Mouse (Mus musculus): Measurements from ENCODE around the gene Tmem87b. TPM values are rescaled to one million over a fixed set of nuclear protein-coding genes. Genes with fewer than 3 reads are reported as not detected.

Tmem87b gene
- 20.8 and 26.0 TPM in 2 replicates for polyA plus RNA-seq (2021; fragmentation: Nextera tagmentation)
- long read RNA-seq, experiment 1, full-length matches to known transcripts, result 2 of 57 reads
- long read RNA-seq, experiment 1, partial matches to known transcripts, result 6 of 57 reads
- long read RNA-seq, experiment 1, other reads (novel, unspliced or antisense), result 49 of 57 reads
- long read RNA-seq, experiment 2, full-length matches to known transcripts, result 8 of 225 reads
- long read RNA-seq, experiment 2, partial matches to known transcripts, result 12 of 225 reads
- long read RNA-seq, experiment 2, other reads (novel, unspliced or antisense), result 205 of 225 reads

DNA sequence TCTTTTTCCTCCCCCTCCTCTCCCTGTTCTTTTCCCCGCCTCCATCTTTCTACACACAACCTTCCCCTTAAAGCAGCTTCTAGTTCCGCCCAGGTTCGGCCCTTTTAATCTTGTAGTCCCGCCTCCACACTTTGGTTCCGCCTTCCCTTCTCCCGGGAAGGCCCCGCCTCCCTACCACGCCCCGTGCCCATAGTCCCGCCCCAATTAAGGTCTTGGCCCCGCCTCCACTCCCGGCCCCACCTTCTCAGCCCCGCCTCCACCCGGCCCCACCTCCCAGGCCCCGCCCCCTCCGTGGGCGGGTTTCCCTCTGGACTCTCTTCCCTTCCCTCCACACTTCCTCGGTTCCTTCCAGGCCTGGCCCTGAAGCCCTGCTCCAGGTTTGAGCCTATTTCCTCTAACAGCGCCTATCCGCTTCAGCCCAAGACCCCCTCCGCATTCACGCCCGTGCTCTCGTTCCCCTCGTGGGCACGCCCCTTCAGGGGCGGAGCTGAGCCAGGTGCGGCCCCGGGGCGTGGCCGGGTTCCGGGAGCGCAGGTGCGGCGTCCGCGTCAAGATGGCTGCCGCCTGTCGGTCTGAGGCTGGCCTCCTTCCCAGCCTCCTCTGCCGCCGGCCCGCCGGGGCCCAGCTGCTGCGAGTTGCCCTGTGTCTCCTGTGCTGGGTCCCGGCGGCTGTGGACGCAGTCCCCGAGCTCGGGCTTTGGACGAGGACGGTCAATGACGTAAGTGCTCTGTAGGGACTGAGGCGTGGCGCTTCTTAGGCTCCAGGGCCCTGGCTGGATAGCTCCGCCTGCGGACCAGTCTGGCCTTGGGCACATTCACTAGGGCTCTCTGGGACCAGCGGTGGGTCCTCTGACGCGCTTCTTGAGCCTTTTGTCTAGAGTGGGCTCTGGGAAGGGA lies at the start of gene Tmem87b:
Gene Tmem87b, plus strand, starts transcription at position 333 of the 896 bp plus-strand sequence.

DNA sequence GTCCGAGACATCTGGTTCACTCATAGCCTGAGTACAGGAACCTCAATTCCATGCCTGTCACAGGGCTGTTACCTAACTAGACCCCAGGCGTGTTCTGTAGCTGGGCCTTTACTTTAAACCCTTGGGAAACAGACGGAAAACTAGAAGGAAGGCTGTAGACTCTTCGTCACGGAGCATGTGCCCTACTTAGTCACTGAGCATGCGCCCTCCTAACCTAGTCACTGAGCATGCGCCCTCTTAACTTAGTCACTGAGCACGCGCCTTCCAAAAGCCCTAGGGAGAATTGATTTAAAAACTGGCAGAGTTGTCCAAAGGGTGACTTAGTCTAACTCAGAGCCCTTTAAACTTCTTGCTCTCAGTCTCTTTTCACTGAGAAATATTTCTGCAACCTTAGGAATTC lies 44.7 kb downstream of the Tmem87b start, which contains the start of gene Fbln7:
Gene Fbln7, plus strand, starts transcription at position 346 of the 400 bp plus-strand sequence.

Other genes starting within 250 kb of the Tmem87b start
- gene Spdye4c, start 226.9 kb upstream of the Tmem87b start, polyA plus RNA-seq (2021; fragmentation: Nextera tagmentation), result not detected in 2 replicates
- gene Anapc1, start 130.7 kb upstream of the Tmem87b start, polyA plus RNA-seq (2021; fragmentation: Nextera tagmentation), result 6.6 and 8.3 TPM in 2 replicates
- 13.2 and 13.8 TPM in 2 replicates for gene Mertk, start 119.2 kb upstream of the Tmem87b start, polyA plus RNA-seq (2021; fragmentation: Nextera tagmentation)
- gene Fbln7, start 44.9 kb downstream of the Tmem87b start, polyA plus RNA-seq (2021; fragmentation: Nextera tagmentation), result 2.3 and 2.7 TPM in 2 replicates
- 4.7 and 6.5 TPM in 2 replicates for gene Zc3h8, start 126.0 kb downstream of the Tmem87b start, polyA plus RNA-seq (2021; fragmentation: Nextera tagmentation)
- 5.8 and 6.3 TPM in 2 replicates for gene Zc3h6, start 149.3 kb downstream of the Tmem87b start, polyA plus RNA-seq (2021; fragmentation: Nextera tagmentation)
- gene Gm10762, start 149.6 kb downstream of the Tmem87b start, polyA plus RNA-seq (2021; fragmentation: Nextera tagmentation), result 2.2 and 2.6 TPM in 2 replicates
- gene Vinac1, start 230.1 kb downstream of the Tmem87b start, polyA plus RNA-seq (2021; fragmentation: Nextera tagmentation), result 0.03 TPM in 1 of 2 replicates, not detected in the other
- gene Ttl, start 247.8 kb downstream of the Tmem87b start, polyA plus RNA-seq (2021; fragmentation: Nextera tagmentation), result 14.7 and 15.4 TPM in 2 replicates